Mouse (Mus musculus) heart, adult 2 months (tissue): ENCODE measurements around the gene Tldc1. TPM values are rescaled to one million over a fixed set of nuclear protein-coding genes. Genes with fewer than 3 reads are reported as not detected.

Experiments used
- DNase-seq, 2 experiments: peaks; one replicate each; pipeline ENCODE4 v3.0.0; 2021
- H3K27ac ChIP-seq: fragments of 200-600 bp; 2 replicates; pipeline ENCODE4 v1.8.1; 2022
- H3K27me3 ChIP-seq: fragments of 200-500 bp; 2 replicates; pipeline ENCODE4 v1.6.1; 2012; ENCODE audit warnings: mild to moderate bottlenecking, low read length, inconsistent platforms, mixed read lengths; ENCODE audit not compliant: control insufficient read depth, insufficient read depth
- H3K36me3 ChIP-seq: fragments of 200-500 bp; 2 replicates; pipeline ENCODE4 v1.6.1; 2012; ENCODE audit warnings: low read length, inconsistent platforms; ENCODE audit not compliant: control insufficient read depth, insufficient read depth
- H3K4me1 ChIP-seq: fragments of 200-500 bp; 2 replicates; pipeline ENCODE4 v1.6.1; 2011; ENCODE audit warnings: low read length; ENCODE audit not compliant: control insufficient read depth, insufficient read depth
- H3K4me3 ChIP-seq: fragments of 200-600 bp; 2 replicates; pipeline ENCODE4 v1.8.1; 2022
- H3K79me2 ChIP-seq: fragments of 200-500 bp; replicated peaks from 2 replicates; pipeline ENCODE4 v1.6.1; 2012; ENCODE audit warnings: mild to moderate bottlenecking, inconsistent platforms, low read length, moderate library complexity, mixed read lengths; ENCODE audit not compliant: control insufficient read depth, insufficient read depth
- H3K9ac ChIP-seq: fragments of 200-500 bp; 2 replicates; pipeline ENCODE4 v1.6.1; 2012; ENCODE audit warnings: low read depth, mild to moderate bottlenecking, control low read depth, inconsistent platforms, low read length, mixed read lengths
- CTCF ChIP-seq: fragments of 200-600 bp; IDR thresholded peaks from 2 replicates; pipeline ENCODE4 v1.8.1; 2022; ENCODE audit warnings: antibody characterized with exemption, mild to moderate bottlenecking, moderate library complexity
- EP300 ChIP-seq: fragments of 200-500 bp; IDR thresholded peaks from 2 replicates; pipeline ENCODE4 v1.6.1; 2011; ENCODE audit warnings: low read depth, low read length, control low read depth; ENCODE audit not compliant: insufficient read depth
- POLR2A ChIP-seq: fragments of 200-500 bp; IDR thresholded peaks from 2 replicates; pipeline ENCODE4 v1.6.1; 2011; ENCODE audit warnings: mild to moderate bottlenecking, low read depth, low read length, control low read depth; ENCODE audit not compliant: insufficient read depth
- WGBS: fragments of 180-500 bp; shearing (Covaris S2); methylation state at CpG from one replicate; pipeline ENCODE4 v1.1.7; 2018; 5-methylcytosine and 5-hydroxymethylcytosine counted together
- intact Hi-C: fragments of 180-260 bp; cut with DNase I; formaldehyde crosslinking; loops from one replicate; pipeline ENCODE4 v1.15.1; 2025
- long read RNA-seq: library from polyadenylated mRNA; stranded (forward); transcript quantifications from one replicate; pipeline ENCODE4 v2.0.0, GENCODE M21; 2021
- polyA plus RNA-seq: library from polyadenylated mRNA; depleted of rRNA; stranded (reverse); fragments of >200 nt; gene quantifications from 2 replicates; pipeline ENCODE4 v1.2.3, GENCODE M21; 2012; rRNA removed
- total RNA-seq, 2 experiments: library from RNA; stranded (reverse); gene quantifications; 2 replicates each; pipeline ENCODE4 v1.2.3; 2021

Tldc1 gene
- total RNA-seq (10 to 100 TPM; 11.3 TPM), polyA plus RNA-seq (14.6 and 15.6 TPM in 2 replicates)
- long read RNA-seq, transcript Tldc1-201 (8 exons, 3,085 nt), result major isoform, 19 of 31 reads
- long read RNA-seq, partial matches to known transcripts, result 3 of 31 reads
- long read RNA-seq, other reads (novel, unspliced or antisense), result 9 of 31 reads

DNA sequence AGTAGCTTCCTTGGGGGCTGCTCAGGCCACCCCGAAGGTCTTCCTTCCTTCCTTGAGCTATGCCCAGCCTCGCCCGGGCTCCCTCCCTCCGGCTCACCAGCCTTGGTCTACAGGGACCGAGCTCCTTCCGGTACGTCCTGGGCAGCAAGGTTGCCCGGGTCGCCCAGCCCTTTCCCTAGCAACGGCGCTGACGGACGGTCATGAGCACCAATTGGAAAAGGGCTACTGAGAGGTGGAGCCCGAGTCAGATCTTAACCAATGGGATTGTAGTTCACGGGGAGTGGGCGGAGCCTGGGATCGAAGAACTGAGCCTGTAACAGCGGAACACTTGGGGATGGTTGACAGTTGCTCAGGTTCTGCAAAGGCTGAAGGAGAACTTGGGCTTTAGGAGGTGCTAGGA lies at the start of gene Tldc1:
Gene Tldc1 (minus strand): TSS at position 154 of the 400 bp plus-strand sequence.
- H3K27me3 ChIP-seq, result no peaks in the 10 kb centered on the region
- 1% methylated on average over 18 of the region's 18 CpGs for WGBS
- H3K4me1 ChIP-seq, result peaks cover 2% of the 10 kb centered on the region
- TF ChIP-seq POLR2A, result peak; percentile 93
- no peak for TF ChIP-seq CTCF
- 0 out of 2 replicates have a peak, but pooled peaks have one; percentile 28 for TF ChIP-seq EP300
- intact Hi-C loops, result no loop called here
- H3K27ac ChIP-seq, result peak within 1 kb of the TSS; percentile 81
- DNase-seq, result peak; percentile 99 to 100
- peak within 1 kb of the TSS; percentile 70 for H3K4me3 ChIP-seq
- no peaks in the 10 kb centered on the region for H3K79me2 ChIP-seq
- peak within 1 kb of the TSS; percentile 76 for H3K9ac ChIP-seq
- H3K36me3 ChIP-seq, result no peaks in the 10 kb centered on the region

DNA sequence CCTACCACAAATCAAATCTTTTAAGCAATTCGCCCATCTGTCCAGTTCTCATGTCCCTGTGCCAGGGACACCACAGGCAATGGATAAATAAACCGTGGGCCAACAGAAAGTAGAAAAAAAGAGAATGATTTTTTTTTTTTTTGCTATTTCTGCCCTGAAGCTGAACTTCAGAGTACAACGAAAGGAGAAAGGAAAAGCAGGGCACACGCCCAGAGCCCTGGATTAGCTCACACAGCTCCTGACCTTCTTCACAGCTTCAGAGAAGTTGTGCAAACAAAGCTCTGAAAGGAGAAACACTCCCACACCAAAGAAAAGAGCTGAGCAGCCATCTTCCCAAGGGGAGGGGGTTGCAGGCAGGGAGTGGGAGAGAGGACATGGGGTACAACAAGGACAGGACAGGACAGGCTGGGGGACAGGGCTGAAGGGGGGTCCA lies 49.5 kb upstream of the Tldc1 start:
- no peak for DNase-seq
- no peaks in the 10 kb centered on the region for H3K79me2 ChIP-seq
- no peak overlapping the region for H3K9ac ChIP-seq
- TF ChIP-seq POLR2A, result no peak
- no peak for TF ChIP-seq CTCF
- TF ChIP-seq EP300, result no peak
- H3K27ac ChIP-seq, result peak overlapping the region; percentile 9; the same call in 1 of the 2 replicates
- no peaks in the 10 kb centered on the region for H3K27me3 ChIP-seq
- H3K4me1 ChIP-seq, result peaks cover 5% of the 10 kb centered on the region
- WGBS, result 54% methylated on average over 4 of the region's 4 CpGs
- intact Hi-C loops, result no loop called here
- no peaks in the 10 kb centered on the region for H3K36me3 ChIP-seq
- no peak overlapping the region for H3K4me3 ChIP-seq

DNA sequence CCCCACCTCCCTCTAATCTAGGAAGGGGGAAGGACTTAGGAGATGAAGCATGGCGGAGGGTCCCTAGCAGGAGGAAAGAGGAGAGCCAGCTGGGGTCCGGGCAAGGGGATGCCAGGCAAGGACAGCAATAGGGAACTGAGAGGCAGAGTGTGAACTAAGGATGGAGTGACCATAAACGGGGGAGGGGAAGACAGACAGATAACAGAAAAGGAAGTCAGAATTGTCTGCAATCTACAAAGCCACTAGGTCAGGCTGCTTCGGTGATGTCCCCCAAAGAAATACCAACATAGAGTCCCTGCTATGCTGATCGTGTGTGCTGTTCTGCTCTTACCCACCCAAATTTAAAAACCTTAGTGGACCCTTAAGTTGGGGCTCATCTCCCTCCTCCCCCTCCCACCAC lies 48.8 kb upstream of the Tldc1 start:
- Histone ChIP-seq H3K4me1 (peaks cover 3% of the 10 kb centered on the region), H3K4me3 (no peak overlapping the region), H3K27ac (no peak overlapping the region), H3K79me2 (no peaks in the 10 kb centered on the region), H3K36me3 (no peaks in the 10 kb centered on the region), H3K27me3 (no peaks in the 10 kb centered on the region), H3K9ac (no peak overlapping the region)
- DNase-seq, result no peak
- TF ChIP-seq POLR2A (no peak), EP300 (no peak)
- WGBS, result 60% methylated on average over 5 of the region's 5 CpGs
- intact Hi-C loops, result no loop called here

DNA sequence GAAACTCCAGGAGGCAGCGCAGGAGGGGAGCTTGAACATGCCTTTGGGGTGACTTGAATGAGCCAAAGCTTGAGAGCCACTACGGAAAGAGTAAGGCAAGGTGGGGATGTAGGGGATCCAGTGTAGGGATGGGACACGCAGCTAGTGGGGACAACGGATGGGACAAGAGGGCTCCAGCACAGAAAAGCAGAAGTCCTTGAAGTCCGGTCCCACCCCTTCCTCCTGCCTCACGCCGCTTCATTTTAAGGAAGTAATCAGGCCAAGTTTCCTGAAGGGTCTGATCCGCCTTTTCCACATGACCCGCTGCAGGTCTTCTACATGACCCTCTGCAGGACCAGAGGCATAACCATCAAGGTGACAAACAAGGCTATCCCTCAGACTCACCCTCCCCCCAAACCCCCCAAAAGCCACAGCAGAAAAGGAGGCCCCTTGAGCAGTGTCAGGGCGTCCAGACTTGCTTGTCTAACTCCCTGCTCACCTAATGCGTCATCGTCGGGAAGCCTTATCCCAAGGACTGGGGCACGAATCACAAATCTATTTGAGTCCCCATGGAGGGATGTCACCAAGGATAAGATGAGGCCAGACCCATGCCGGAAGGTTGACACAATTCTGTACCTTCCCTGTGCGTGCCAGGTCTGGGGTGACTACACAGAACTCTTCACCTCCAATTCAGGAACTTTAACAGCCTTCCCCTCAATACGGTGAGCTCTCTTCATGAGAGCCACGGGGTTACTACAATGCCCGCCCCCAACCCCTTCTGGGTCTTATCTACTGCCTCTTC lies 47.9 kb upstream of the Tldc1 start:
- H3K27me3 ChIP-seq, result no peaks in the 10 kb centered on the region
- no peak overlapping the region; the same call in 1 of the 2 replicates for H3K27ac ChIP-seq
- H3K79me2 ChIP-seq, result no peaks in the 10 kb centered on the region
- WGBS, result 58% methylated on average over 19 of the region's 19 CpGs
- no peaks in the 10 kb centered on the region for H3K4me1 ChIP-seq
- TF ChIP-seq EP300, result no peak
- no peak for TF ChIP-seq CTCF
- no peak for TF ChIP-seq POLR2A
- H3K9ac ChIP-seq, result no peak overlapping the region
- peak in 1 of 2 experiments; percentile 57 for DNase-seq
- H3K4me3 ChIP-seq, result no peak overlapping the region
- no peaks in the 10 kb centered on the region for H3K36me3 ChIP-seq
- intact Hi-C loops, result no loop called here

- DNase-seq, result peak in 1 of 2 experiments; percentile 64
- no peak overlapping the region for H3K4me3 ChIP-seq
- no peak overlapping the region for H3K9ac ChIP-seq
- 49% methylated on average over 11 of the region's 11 CpGs for WGBS
- H3K27ac ChIP-seq, result no peak overlapping the region; the same call in 1 of the 2 replicates
- H3K36me3 ChIP-seq, result no peaks in the 10 kb centered on the region
- H3K79me2 ChIP-seq, result no peaks in the 10 kb centered on the region
- no peak for TF ChIP-seq EP300
- no peak for TF ChIP-seq POLR2A
- no peak for TF ChIP-seq CTCF
- H3K27me3 ChIP-seq, result no peaks in the 10 kb centered on the region
- no peaks in the 10 kb centered on the region for H3K4me1 ChIP-seq
- intact Hi-C loops, result no loop called here
Observed at GRCm38 (mm10) chr8:119824809-119825273, 46.6 kb upstream of the Tldc1 start.

- Histone ChIP-seq H3K79me2 (no peaks in the 10 kb centered on the region), H3K9ac (no peak overlapping the region), H3K4me1 (no peaks in the 10 kb centered on the region), H3K4me3 (no peak overlapping the region), H3K27me3 (no peaks in the 10 kb centered on the region), H3K36me3 (no peaks in the 10 kb centered on the region), H3K27ac (no peak overlapping the region)
- TF ChIP-seq EP300, result no peak
- no peak for TF ChIP-seq CTCF
- TF ChIP-seq POLR2A, result no peak
- WGBS, result 82% methylated on average over 4 of the region's 4 CpGs
- intact Hi-C loops, result no loop called here
- DNase-seq, result peak; percentile 53 to 70
Observed at GRCm38 (mm10) chr8:119824100-119824499, 45.9 kb upstream of the Tldc1 start.
